Mouse (Mus musculus) cerebellum, adult 2 months (tissue): ENCODE measurements around the gene Mrrf.

Experiments used
- CTCF ChIP-seq: fragments of 200-500 bp; IDR thresholded peaks from 2 replicates; pipeline ENCODE4 v1.5.1; 2011; ENCODE audit warnings: low read depth, mild to moderate bottlenecking, control low read depth, low read length, moderate library complexity, borderline replicate concordance; ENCODE audit not compliant: insufficient read depth
- POLR2A ChIP-seq: fragments of 200-500 bp; IDR thresholded peaks from 2 replicates; pipeline ENCODE4 v1.6.1; 2011; ENCODE audit warnings: low read length, control low read depth, borderline replicate concordance; ENCODE audit not compliant: insufficient read depth

DNA sequence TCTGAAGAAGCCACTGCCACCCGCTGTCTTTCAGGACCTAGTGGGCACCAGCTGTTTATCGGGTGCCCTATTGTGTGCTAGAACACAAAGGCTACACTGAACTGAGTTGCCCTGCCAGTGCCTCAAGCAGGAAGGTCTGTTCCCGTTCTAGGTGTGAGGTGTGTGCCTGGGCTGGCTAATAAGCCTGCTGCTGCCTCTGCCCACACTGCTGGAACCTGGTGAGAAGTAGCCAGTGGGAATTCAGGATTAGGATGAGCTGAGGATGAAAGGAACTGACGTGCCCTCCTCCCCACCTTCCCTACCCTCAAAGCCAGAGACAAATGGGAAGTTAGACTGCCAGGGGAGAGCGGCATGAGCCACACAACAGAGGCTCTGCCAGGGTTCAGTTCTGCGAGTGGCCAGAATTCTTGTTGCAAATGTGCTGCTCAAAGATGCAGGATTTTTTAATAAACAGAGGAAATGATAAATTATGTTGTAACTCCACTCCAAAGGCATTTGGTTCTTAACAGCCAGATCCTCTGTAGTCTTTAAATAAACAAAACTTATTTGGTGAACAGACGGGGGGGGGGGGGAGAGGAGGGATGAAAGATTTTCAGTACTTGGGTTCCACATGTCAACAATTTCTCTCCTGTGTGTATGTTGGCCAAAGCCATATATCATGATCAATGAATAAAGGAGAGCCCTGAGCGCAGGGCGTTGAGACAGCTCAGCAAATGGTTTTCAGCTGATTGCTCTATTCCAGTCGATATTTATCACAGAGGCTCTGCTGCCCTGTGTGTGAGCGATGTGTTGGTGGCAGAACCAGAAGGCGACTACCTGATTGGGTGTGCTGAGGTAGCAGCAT lies 55.1 kb downstream of the Mrrf start:
- no peak for TF ChIP-seq POLR2A
- TF ChIP-seq CTCF: no peak
